Mouse (Mus musculus): ENCODE data around the gene Bicra.

- TF ChIP-seq POLR2A (IDR thresholded peaks at IDR 0.05; ENCODE audit: insufficient read depth, low read depth, low read length) (peak; percentile 23; the same call in 1 of the 2 replicates), CTCF (IDR thresholded peaks at IDR 0.05) (no peak), EP300 (IDR thresholded peaks at IDR 0.05; ENCODE audit: insufficient read depth, low read depth, low read length) (no peak)
These were observed 29.5 kb downstream of the Bicra start for GRCm38 (mm10) chr7:16018016-16018810.
